In the genomic region with DNA sequence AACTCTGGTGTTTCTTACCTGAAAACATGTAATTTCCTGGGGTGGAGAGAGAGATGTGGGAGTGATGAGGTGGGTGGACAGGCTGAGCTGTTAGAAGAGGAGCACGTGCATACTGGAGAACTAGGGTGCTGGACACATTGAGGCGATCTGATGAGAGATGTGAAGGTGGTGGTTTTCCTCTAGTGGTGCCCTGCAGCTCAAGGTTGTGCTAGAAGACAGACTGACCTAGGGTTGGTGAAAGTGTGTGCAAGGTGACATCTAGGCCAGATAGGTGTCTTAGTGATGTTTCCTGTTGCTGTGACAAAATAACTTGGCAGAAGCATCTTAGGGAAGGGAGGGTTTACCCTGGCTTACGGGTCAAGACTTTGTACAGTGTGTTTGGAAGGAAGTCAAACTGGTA, we compare ENCODE assay signal across 27 mouse cellular contexts.
"Had no signal": no experiment of that assay in that cellular context is flagged by ENCODE, and none has a peak within 500 bp of the region (broad histone marks: within the 10 kb centered on the region; RNA-seq: fewer than 3 reads in every experiment).

No protein-coding gene starts in this region.

- H3K27me3 ChIP-seq: heart, embryonic 13.5 days; heart, embryonic 15.5 days; hindbrain, embryonic 12.5 days; intestine, embryonic 15.5 days; kidney, embryonic 15.5 days; limb, embryonic 12.5 days had no signal

- DNase-seq: gastrocnemius, adult 2 months; gastrocnemius, postnatal 10 days; gastrocnemius, postnatal 25 days; heart, adult 2 months; heart, postnatal 4 days; kidney, adult 18-20 months; kidney, adult 9 months; kidney, postnatal 25 days; kidney, postnatal 4 days; liver had no signal

- H3K4me3 ChIP-seq: gastrocnemius, adult 2 months; heart, adult 2 months; heart, embryonic 13.5 days; heart, embryonic 15.5 days; hindbrain, embryonic 10.5 days; hindbrain, embryonic 12.5 days; intestine, embryonic 15.5 days; kidney, embryonic 15.5 days; layer of hippocampus, adult 2 months; left cerebral cortex, adult 2 months; limb, embryonic 10.5 days; limb, embryonic 12.5 days had no signal

- H3K9ac ChIP-seq: heart, embryonic 13.5 days; heart, embryonic 15.5 days; hindbrain, embryonic 12.5 days; hindbrain, embryonic 14.5 days; intestine, embryonic 15.5 days; kidney, embryonic 15.5 days; limb, embryonic 12.5 days had no signal

- H3K9me3 ChIP-seq: heart, embryonic 13.5 days; heart, embryonic 15.5 days; hindbrain, embryonic 10.5 days; hindbrain, embryonic 12.5 days; intestine, embryonic 15.5 days; kidney, embryonic 15.5 days; limb, embryonic 10.5 days; limb, embryonic 12.5 days had no signal

- ATAC-seq: forebrain, embryonic 16.5 days; hindbrain, embryonic 16.5 days; inflammation-experienced regulatory T-cells, adult 6 months; intestine, embryonic 15.5 days; intestine, postnatal 0 days had no signal

- H3K4me2 ChIP-seq: heart, embryonic 11.5 days; heart, embryonic 13.5 days; heart, embryonic 15.5 days; hindbrain, embryonic 12.5 days; hindbrain, embryonic 14.5 days; intestine, embryonic 15.5 days; kidney, embryonic 15.5 days; limb, embryonic 12.5 days had no signal

- H3K27ac ChIP-seq: gastrocnemius, adult 2 months; heart, adult 2 months; heart, embryonic 13.5 days; heart, embryonic 15.5 days; hindbrain, embryonic 10.5 days; hindbrain, embryonic 12.5 days; hindbrain, embryonic 14.5 days; intestine, embryonic 15.5 days; kidney, embryonic 15.5 days; kidney, postnatal 0 days; layer of hippocampus, adult 2 months; left cerebral cortex, adult 2 months; limb, embryonic 10.5 days; limb, embryonic 12.5 days had no signal

- H3K4me1 ChIP-seq: hindbrain, embryonic 10.5 days; hindbrain, embryonic 12.5 days; intestine, embryonic 15.5 days; limb, embryonic 10.5 days; limb, embryonic 12.5 days had no signal
